Mouse (Mus musculus) retina, adult 2 months (tissue): Measurements from ENCODE around the gene Tesmin.
A peak's percentile ranks its signal among the peaks of the same experiment; 100 is the strongest.

Experiments used
- DNase-seq: peaks from one replicate; pipeline ENCODE4 v3.0.0-alpha.2; 2012; ENCODE audit warnings: low read depth, low spot score

Gene Tesmin

GRCm38 (mm10) chr19:3388629-3389057 is at the start of gene Tesmin:
Gene Tesmin, plus strand, starts transcription at chr19:3388857.
- peak; percentile 75 for DNase-seq

- DNase-seq, result no peak
These were observed 49.5 kb upstream of the Tesmin start for GRCm38 (mm10) chr19:3339187-3339586.

GRCm38 (mm10) chr19:3341021-3341420 is 47.6 kb upstream of the Tesmin start:
- no peak for DNase-seq

DNA sequence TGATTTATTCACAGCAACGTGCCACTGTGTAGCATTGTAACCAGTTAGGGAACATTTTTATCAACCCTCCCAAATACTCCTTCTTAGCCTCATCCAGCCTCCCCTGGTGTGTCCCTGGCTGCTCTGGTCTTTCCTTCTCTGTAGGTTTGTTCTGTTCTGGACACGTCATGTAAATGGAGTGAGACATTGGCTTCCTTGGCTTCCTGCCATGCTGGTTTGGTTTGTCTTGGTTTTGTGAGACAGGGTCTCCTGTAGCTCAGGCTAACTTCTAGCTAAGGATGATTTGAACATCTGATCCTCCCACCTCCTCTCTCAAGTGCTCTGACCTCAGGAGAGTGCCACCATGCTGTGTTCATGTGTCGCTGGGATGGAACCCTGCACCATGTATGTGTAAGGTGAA is 44.7 kb upstream of the Tesmin start:
- no peak for DNase-seq

DNA sequence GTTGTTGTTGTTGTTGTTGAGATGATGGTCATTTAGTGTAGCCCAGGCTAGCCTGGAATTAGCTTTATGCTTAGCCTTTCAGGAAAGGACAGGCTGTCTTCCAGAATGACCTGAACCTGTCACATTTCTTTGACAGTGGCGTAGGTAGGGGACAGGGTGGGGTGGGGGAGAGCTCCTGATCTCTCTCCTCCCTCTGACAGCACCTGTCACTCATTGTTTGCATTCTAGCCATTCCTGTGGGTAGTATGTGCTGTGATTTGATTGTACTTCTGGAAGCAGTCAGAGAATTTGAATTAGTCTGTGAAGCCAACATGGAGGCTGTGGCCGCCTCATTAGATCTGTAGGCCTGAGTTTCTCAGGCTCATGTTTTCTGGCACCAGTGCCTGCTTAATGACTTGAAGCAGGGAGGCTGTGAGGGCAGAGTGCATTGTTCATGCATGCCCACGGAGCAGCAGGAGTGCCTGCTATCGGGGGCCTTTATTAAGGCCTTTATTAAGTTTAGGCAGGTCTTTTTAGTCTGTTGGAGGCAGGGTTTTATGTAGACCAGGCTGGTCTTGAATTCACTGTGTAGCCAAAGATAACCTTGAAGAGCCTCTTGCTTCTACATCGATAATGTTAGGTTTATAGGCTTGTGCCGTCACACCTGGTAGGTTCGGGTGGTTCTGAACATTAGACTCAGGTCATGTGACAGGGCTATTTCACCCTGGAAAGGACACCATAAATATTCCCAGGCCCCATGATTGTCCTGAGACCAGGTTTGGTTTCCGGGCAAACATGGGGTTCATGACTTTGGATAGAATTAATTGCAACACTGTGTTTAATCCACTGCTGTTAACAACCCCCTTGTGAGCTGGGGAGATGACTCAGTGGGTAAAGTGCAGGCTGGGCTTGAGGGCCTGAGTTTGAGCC is 43.8 kb upstream of the Tesmin start:
- no peak for DNase-seq

GRCm38 (mm10) chr19:3347784-3348183 is 40.9 kb upstream of the Tesmin start:
- DNase-seq, result no peak

- DNase-seq, result peak; percentile 84
These were observed 35.1 kb upstream of the Tesmin start for GRCm38 (mm10) chr19:3353415-3354111.

GRCm38 (mm10) chr19:3355096-3355495 is 33.6 kb upstream of the Tesmin start:
- no peak for DNase-seq

DNA sequence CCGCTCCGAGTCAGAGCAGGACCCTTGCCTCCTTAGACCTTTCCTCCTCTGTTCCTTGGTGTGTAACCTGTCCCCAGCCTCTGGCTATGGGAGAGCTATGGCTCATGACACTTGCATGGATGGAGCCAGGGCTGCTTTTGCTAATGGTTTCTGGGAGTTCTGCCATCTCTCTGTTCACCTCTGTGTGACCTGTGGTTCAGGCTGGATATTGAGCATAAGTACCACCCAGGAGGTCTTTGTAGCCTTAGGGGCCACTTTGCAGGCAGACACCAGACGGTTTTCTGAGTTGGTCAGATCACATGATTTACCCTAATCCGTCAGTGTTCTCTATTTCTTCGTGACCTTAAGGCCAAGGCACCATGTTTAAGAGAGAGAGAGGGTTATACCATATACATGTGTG is 32.1 kb upstream of the Tesmin start:
- no peak for DNase-seq

GRCm38 (mm10) chr19:3357620-3358019 is 31.0 kb upstream of the Tesmin start:
- no peak for DNase-seq

DNA sequence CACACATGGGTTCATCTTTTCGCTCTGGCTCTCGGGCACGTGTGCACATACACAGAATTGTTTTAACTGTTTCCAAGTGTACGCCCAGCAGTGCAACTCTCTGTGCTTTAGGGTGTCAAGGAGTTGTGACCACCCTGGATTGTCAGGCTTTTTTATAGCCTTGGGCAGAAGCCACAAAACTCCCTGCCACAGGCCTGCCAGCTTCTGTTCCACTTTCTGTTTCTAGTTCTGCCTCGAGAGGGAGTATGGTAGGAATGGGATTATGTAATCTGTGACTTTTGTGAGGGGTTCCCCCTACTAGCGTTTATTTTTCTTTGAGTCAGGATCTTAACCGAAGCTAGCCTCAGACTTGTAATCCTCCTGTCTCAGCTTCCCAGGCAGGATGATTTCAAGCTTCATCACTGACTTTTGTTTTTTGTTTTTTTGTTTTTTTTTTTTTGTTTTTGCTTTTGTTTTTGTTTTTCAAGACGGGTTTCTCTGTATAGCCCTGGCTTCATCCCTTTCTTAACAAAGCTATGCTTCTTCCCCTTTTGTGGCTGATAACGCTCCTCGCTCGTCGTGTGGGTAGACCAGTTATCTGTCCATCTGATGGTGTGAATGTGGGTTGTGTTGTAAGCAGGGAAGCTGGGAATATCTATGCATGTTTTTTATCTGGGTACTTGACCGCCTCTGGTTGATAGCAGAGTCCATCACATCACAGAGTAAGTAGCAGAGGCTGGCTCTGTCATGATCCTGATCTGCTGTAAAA is 28.6 kb upstream of the Tesmin start:
- DNase-seq, result no peak

DNA sequence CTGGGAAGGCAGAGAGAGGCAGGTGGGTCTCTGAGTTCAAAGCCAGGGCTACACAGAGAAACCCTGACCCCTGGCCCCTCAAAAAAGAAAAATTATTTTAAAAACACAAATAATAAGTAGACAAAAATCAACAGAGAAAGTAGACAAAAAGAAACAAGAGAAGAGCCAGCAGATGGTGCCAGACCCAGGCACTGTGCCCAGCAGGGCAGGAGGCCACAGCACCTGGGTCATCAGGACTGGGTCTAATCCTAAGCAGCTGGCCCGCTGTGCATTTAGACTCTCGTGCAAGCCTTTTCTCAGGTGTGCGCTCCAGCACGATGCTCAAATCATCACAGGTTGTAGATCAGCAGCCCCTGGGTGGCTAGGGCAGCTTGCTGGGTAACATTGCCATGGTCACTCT is 25.1 kb upstream of the Tesmin start:
- DNase-seq, result no peak

DNA sequence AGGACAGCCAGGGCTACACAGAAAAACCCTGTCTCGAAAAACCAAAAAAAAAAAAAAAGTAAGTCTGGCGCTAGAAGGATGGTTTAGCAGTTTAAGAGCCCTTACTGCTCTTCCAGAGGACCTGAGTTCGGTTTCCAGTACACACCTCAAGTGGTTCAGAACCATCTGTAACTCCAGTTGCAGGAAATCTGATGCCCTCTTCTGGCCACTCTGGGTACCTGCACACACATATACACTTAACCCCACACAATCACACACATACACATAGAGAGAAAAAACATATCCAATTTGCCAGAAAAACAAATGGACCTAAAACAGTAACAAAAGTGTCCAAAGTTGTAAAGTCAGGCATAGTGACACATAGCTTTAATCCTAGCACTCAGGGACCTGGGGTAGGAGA is 23.6 kb upstream of the Tesmin start:
- no peak for DNase-seq

DNA sequence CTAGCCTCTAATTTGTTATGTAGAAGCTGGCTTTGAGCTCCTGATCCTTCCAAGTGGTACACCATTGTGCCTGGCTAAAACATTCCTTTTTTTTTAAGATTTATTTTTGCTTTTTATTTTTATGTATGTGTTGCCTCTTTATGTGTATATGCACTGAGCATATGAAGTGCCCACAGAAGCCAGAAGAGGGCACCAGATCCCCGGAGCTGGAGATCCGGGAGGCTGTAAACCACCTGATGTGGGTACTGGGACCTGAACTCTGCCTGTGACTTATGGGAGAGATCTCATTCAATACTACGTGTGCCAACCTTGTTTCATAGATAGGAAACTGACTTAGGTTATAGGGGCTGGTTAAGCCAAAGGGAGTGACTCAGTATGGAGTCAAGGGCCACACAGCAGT is 20.4 kb upstream of the Tesmin start:
- DNase-seq, result no peak

GRCm38 (mm10) chr19:3373380-3373779 is 15.3 kb upstream of the Tesmin start:
- DNase-seq, result no peak

DNA sequence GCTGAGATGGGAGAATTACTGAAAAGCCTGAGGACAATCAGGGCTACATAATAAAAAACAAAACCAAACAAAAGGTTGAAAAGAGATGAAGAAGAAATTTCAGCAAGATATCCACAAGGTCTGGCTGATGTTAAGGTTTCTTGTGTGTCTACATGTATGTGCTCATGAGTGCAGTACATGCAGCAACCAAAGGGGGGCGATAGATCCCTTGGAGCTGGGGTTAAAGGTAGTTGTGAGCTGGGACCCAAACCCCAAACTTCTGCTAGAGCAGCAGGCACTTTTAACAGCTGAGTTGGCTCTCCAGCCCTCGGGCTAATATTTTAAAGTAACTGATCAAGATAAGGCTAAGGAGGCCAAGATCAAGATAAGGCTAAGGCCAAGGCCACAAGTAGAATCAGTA is 14.6 kb upstream of the Tesmin start:
- no peak for DNase-seq

- no peak for DNase-seq
These were observed 12.6 kb upstream of the Tesmin start for GRCm38 (mm10) chr19:3375945-3376495.

DNA sequence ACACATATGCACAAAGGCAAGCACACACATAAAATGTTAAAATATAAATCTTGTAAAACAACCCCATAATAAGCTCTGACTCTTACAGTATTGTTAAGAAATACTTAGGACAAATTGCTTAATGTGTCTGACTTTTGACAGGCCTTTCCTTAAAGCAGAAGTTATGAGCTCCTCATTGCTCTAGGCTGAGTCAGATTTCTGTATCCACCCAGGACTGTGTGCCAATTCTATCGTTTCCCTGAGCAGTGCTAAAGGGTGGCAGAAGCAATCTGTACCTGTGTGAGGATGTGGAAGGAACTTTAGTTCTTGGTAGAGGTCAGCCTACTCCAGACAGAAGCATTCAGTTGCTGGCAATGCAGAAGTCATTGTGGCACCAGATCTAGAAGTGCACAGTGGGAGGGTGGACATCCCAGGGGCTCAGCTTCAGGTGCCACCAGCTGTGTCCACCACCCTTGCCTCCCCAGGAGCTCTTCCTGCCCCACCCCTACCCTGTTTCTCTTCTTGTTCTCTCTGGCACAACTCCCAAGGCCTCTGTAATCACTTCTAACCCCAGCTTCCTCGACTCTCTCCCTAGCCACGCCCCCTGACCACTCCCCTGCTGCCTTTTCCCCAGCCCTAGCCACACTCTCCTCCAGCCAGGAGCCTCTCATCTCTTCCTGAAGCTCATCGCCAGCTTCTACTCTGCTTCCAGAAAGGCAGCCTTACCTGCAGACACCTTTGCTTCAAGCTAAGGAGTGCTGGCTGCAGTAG is 11.5 kb upstream of the Tesmin start:
- no peak for DNase-seq

DNA sequence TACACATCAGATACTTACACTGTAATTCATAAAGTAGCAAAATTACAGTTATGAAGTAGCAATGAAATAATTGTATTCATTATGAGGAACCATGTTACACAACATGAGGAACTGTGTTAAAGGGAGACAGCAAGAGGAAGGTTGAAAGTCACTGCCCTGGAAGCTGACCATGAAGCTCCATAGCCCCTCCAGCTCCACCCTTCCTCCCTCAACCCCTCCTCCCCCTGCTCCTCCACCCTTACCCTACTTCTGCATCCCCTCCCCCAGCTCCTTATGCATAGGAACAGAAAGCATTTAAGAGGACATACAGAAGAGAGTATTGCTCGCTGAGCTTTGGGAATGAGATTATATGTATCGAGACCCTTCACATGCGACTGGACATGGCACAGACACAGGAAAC is 10.0 kb upstream of the Tesmin start:
- no peak for DNase-seq

GRCm38 (mm10) chr19:3388061-3388460 is 596 bp upstream of the Tesmin start:
- DNase-seq, result no peak

GRCm38 (mm10) chr19:3389089-3389488 is 432 bp downstream of the Tesmin start:
- DNase-seq, result peak; percentile 47
